Mouse (Mus musculus) testis, adult 2 months (tissue): ENCODE results near the gene Apba1.

Experiments
- CTCF ChIP-seq: fragments of 200-500 bp; IDR thresholded peaks from 2 replicates; pipeline ENCODE4 v1.5.1; 2012; ENCODE audit warnings: low read depth, mild to moderate bottlenecking, inconsistent platforms, low read length, moderate library complexity; ENCODE audit not compliant: control insufficient read depth, insufficient read depth, insufficient replicate concordance
- POLR2A ChIP-seq: fragments of 200-500 bp; IDR thresholded peaks from 2 replicates; pipeline ENCODE4 v1.6.1; 2012; ENCODE audit warnings: low read depth, mild to moderate bottlenecking, inconsistent platforms, low read length, moderate library complexity; ENCODE audit not compliant: control insufficient read depth

DNA sequence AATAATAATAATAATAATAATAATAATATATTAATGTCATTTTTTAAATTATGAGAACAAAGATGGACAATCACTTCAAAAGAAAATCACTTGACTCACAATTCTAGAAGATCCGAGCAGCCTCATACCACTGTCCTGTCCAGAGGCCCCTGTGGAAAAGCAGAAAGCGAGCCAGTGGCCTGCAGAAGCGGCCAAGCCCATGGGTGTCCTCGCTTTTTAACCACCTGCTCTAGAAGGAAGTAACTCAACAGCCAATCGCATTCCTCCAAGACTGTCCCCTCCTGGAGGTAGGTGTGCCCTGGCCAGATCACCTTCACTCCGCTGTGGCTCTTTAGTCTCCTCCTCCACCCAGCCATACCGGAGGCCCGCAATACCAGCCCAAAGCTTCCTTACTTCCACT is 196.8 kb downstream of the Apba1 start:
- TF ChIP-seq CTCF (no peak), POLR2A (no peak)
